Mouse (Mus musculus): ENCODE measurements around the gene Btbd16.

GRCm38 (mm10) chr7:130808694-130809093 lies 34.8 kb downstream of the Btbd16 start:
- TF ChIP-seq CTCF (IDR thresholded peaks at IDR 0.05; ENCODE audit: borderline replicate concordance, extremely low read depth, insufficient read depth, insufficient read length) (no peak), POLR2A (IDR thresholded peaks at IDR 0.05; ENCODE audit: borderline replicate concordance, extremely low read depth, insufficient read depth, insufficient read length, poor library complexity, severe bottlenecking) (no peak)

All from brain, embryonic 14.5 days (tissue).